19 mouse cellular contexts compared by ENCODE assay signal in genomic region chr1:158040334-158040733, GRCm38 (mm10).
DNase-seq lines count a peak whose midpoint lies in the region; ATAC-seq and TF ChIP-seq lines count a peak whose summit lies in the region.
"Had no signal": no experiment of that assay in that cellular context is flagged by ENCODE, and none has a peak within 500 bp of the region (broad histone marks: within the 10 kb centered on the region; RNA-seq: fewer than 3 reads in every experiment).

No protein-coding gene starts in this region.

- no peaks in the 10 kb centered on the region for H3K36me3 ChIP-seq in forebrain, postnatal 0 days (ENCODE audit: insufficient read depth)
- no peaks in the 10 kb centered on the region for H3K36me3 ChIP-seq in forebrain, embryonic 11.5 days (ENCODE audit: control insufficient read depth, insufficient read depth, low read length)
- H3K36me3 ChIP-seq in midbrain, embryonic 11.5 days (ENCODE audit: control insufficient read depth, insufficient read depth, low read length): no peaks in the 10 kb centered on the region
- H3K36me3 ChIP-seq in midbrain, embryonic 14.5 days (ENCODE audit: control insufficient read depth, insufficient read depth, low read length): no peaks in the 10 kb centered on the region
- H3K36me3 ChIP-seq: embryonic facial prominence, embryonic 15.5 days; forebrain, embryonic 10.5 days; hindbrain, embryonic 15.5 days had no signal

- H3K4me1 ChIP-seq in forebrain, postnatal 0 days (ENCODE audit: insufficient read depth): no peaks in the 10 kb centered on the region
- no peaks in the 10 kb centered on the region for H3K4me1 ChIP-seq in forebrain, embryonic 11.5 days (replicated peaks; ENCODE audit: control insufficient read depth, insufficient read depth, low read length)
- H3K4me1 ChIP-seq in midbrain, embryonic 11.5 days (ENCODE audit: control insufficient read depth, insufficient read depth, low read length): no peaks in the 10 kb centered on the region
- no peaks in the 10 kb centered on the region for H3K4me1 ChIP-seq in midbrain, embryonic 14.5 days (ENCODE audit: control insufficient read depth, insufficient read depth, low read length)
- H3K4me1 ChIP-seq: embryonic facial prominence, embryonic 15.5 days; forebrain, embryonic 10.5 days; hindbrain, embryonic 15.5 days had no signal

- ATAC-seq in forebrain, postnatal 0 days: peak; percentile 88
- no peak for ATAC-seq in forebrain, embryonic 11.5 days (replicated peaks; ENCODE audit: low FRiP score)
- ATAC-seq in midbrain, embryonic 11.5 days (ENCODE audit: low FRiP score): no peak
- ATAC-seq in midbrain, embryonic 14.5 days (ENCODE audit: low FRiP score, low TSS enrichment): no peak
- ATAC-seq: activated CD4-positive, CD25-positive, alpha-beta regulatory T cell, adult 4 months; inflammation-experienced regulatory T-cells, adult 6 months; Patski had no signal

- no peak overlapping the region for H3K4me2 ChIP-seq in forebrain, postnatal 0 days (ENCODE audit: low read depth)
- H3K4me2 ChIP-seq in forebrain, embryonic 11.5 days (ENCODE audit: low read depth, low read length, severe bottlenecking): no peak overlapping the region
- H3K4me2 ChIP-seq in midbrain, embryonic 11.5 days: no peak overlapping the region
- no peak overlapping the region for H3K4me2 ChIP-seq in midbrain, embryonic 14.5 days (ENCODE audit: low read length)
- H3K4me2 ChIP-seq: embryonic facial prominence, embryonic 15.5 days; heart, embryonic 11.5 days; hindbrain, embryonic 15.5 days had no signal

- 64% methylated on average over 4 of the region's 4 CpGs for WGBS in forebrain, postnatal 0 days
- WGBS in forebrain, embryonic 11.5 days: 90% methylated on average over 4 of the region's 4 CpGs
- WGBS in midbrain, embryonic 11.5 days: 89% methylated on average over 4 of the region's 4 CpGs
- 87% methylated on average over 4 of the region's 4 CpGs for WGBS in midbrain, embryonic 14.5 days

- no peaks in the 10 kb centered on the region for H3K9me3 ChIP-seq in forebrain, postnatal 0 days (ENCODE audit: low read length)
- H3K9me3 ChIP-seq in forebrain, embryonic 11.5 days (ENCODE audit: control insufficient read depth, low read length): no peaks in the 10 kb centered on the region
- no peaks in the 10 kb centered on the region for H3K9me3 ChIP-seq in midbrain, embryonic 11.5 days (ENCODE audit: control insufficient read depth, low read length)
- H3K9me3 ChIP-seq in midbrain, embryonic 14.5 days (ENCODE audit: control insufficient read depth, low read length): no peaks in the 10 kb centered on the region
- H3K9me3 ChIP-seq: embryonic facial prominence, embryonic 15.5 days; forebrain, embryonic 10.5 days; hindbrain, embryonic 15.5 days had no signal

- TF ChIP-seq CTCF in forebrain, postnatal 0 days (IDR thresholded peaks at IDR 0.05; ENCODE audit: low read depth): no peak

- no peaks in the 10 kb centered on the region for H3K27me3 ChIP-seq in forebrain, postnatal 0 days (ENCODE audit: insufficient read depth, low read length)
- no peaks in the 10 kb centered on the region for H3K27me3 ChIP-seq in forebrain, embryonic 11.5 days (ENCODE audit: control insufficient read depth, insufficient read depth, low read length)
- H3K27me3 ChIP-seq in midbrain, embryonic 11.5 days (ENCODE audit: control insufficient read depth, insufficient read depth, low read length): no peaks in the 10 kb centered on the region
- H3K27me3 ChIP-seq in midbrain, embryonic 14.5 days (ENCODE audit: control insufficient read depth, insufficient read depth, low read length): no peaks in the 10 kb centered on the region
- H3K27me3 ChIP-seq: embryonic facial prominence, embryonic 15.5 days; hindbrain, embryonic 15.5 days; Patski had no signal

- no peak overlapping the region for H3K9ac ChIP-seq in forebrain, postnatal 0 days
- H3K9ac ChIP-seq in forebrain, embryonic 11.5 days (ENCODE audit: low read length): no peak overlapping the region
- no peak overlapping the region for H3K9ac ChIP-seq in midbrain, embryonic 11.5 days (ENCODE audit: low read length)
- no peak overlapping the region for H3K9ac ChIP-seq in midbrain, embryonic 14.5 days (replicated peaks; ENCODE audit: low read length)
- H3K9ac ChIP-seq: embryonic facial prominence, embryonic 15.5 days; hindbrain, embryonic 15.5 days had no signal

- H3K4me3 ChIP-seq in forebrain, postnatal 0 days (ENCODE audit: low read depth, low read length): no peak overlapping the region
- H3K4me3 ChIP-seq in forebrain, embryonic 11.5 days (ENCODE audit: low read depth, low read length): no peak overlapping the region
- no peak overlapping the region for H3K4me3 ChIP-seq in midbrain, embryonic 11.5 days (ENCODE audit: low read depth, low read length)
- H3K4me3 ChIP-seq in midbrain, embryonic 14.5 days (replicated peaks; ENCODE audit: low read depth, low read length): no peak overlapping the region
- H3K4me3 ChIP-seq: embryonic facial prominence, embryonic 15.5 days; erythroblast, embryonic 14.5 days; forebrain, embryonic 10.5 days; heart, adult 2 months; hindbrain, embryonic 15.5 days had no signal

- peak; percentile 41 for DNase-seq in forebrain, postnatal 0 days
- no peak for DNase-seq in forebrain, embryonic 11.5 days (ENCODE audit: low spot score)
- peak; percentile 62 for DNase-seq in midbrain, embryonic 11.5 days (ENCODE audit: low spot score, missing footprints)
- no peak for DNase-seq in midbrain, embryonic 14.5 days
- peak; percentile 35 for DNase-seq in brain, adult 2 months (ENCODE audit: low read depth, low spot score)
- DNase-seq in right cerebral cortex, postnatal 25 days: peak; percentile 8
- DNase-seq in thymus, postnatal 10 days (ENCODE audit: low spot score in 2 of 2): no peak
- DNase-seq: adrenal gland, postnatal 14 days; cerebellum, adult 2 months; cerebellum, postnatal 10 days had no signal

- H3K27ac ChIP-seq in forebrain, postnatal 0 days (ENCODE audit: low read depth, low read length): no peak overlapping the region
- H3K27ac ChIP-seq in forebrain, embryonic 11.5 days (ENCODE audit: low read depth, low read length): no peak overlapping the region
- H3K27ac ChIP-seq in midbrain, embryonic 11.5 days (ENCODE audit: low read depth, low read length): no peak overlapping the region
- no peak overlapping the region for H3K27ac ChIP-seq in midbrain, embryonic 14.5 days (replicated peaks; ENCODE audit: low read depth, low read length)
- H3K27ac ChIP-seq: embryonic facial prominence, embryonic 15.5 days; forebrain, embryonic 10.5 days; heart, adult 2 months; hindbrain, embryonic 15.5 days had no signal

Comparison
In these comparisons a context has a peak if more than half of its experiments do, and no peak if none do; other contexts are left out.
1. DNase-seq: peak in forebrain, postnatal 0 days (single experiment), midbrain, embryonic 11.5 days (single experiment), brain, adult 2 months (single experiment) and right cerebral cortex, postnatal 25 days (single experiment); none in forebrain, embryonic 11.5 days (single experiment), midbrain, embryonic 14.5 days (single experiment) and thymus, postnatal 10 days (0 of 2).